Mouse (Mus musculus): ENCODE measurements at regions not wholly inside any gene's neighbourhood (a gene's known extent, or its start where the extent isn't known, plus 50 kb on each side); places are given as distances from the start of the nearest gene placed in this dataset.

GRCm38 (mm10) chr4:148384251-148385230, 60.0 kb downstream of the Ubiad1 start:
- DNase-seq (ENCODE audit: low spot score in 2 of 2) = peak; percentile 92 to 95

- DNase-seq (ENCODE audit: low spot score in 2 of 2) = no peak
These were observed 64.0 kb downstream of the Ubiad1 start for GRCm38 (mm10) chr4:148380562-148380961.

GRCm38 (mm10) chr4:148378491-148378890, 66.1 kb downstream of the Ubiad1 start:
- no peak for DNase-seq (ENCODE audit: low spot score in 2 of 2)

GRCm38 (mm10) chr4:148377368-148377767, 67.2 kb downstream of the Ubiad1 start:
- DNase-seq (ENCODE audit: low spot score in 2 of 2) = no peak

GRCm38 (mm10) chr4:148376439-148376838, 68.1 kb downstream of the Ubiad1 start:
- DNase-seq (ENCODE audit: low spot score in 2 of 2) = no peak

- DNase-seq (ENCODE audit: low spot score in 2 of 2) = no peak
These were observed 73.1 kb downstream of the Ubiad1 start for GRCm38 (mm10) chr4:148371489-148371888.

- no peak for DNase-seq (ENCODE audit: low spot score in 2 of 2)
These were observed 76.9 kb downstream of the Ubiad1 start for GRCm38 (mm10) chr4:148367671-148368070.

- no peak for DNase-seq (ENCODE audit: low spot score in 2 of 2)
These were observed 78.0 kb upstream of the Disp3 start for GRCm38 (mm10) chr4:148365804-148366203.

GRCm38 (mm10) chr4:148363366-148364121, 75.8 kb upstream of the Disp3 start:
- no peak for DNase-seq (ENCODE audit: low spot score in 2 of 2)

GRCm38 (mm10) chr4:148360931-148361330, 73.2 kb upstream of the Disp3 start:
- peak; percentile 81 to 88 for DNase-seq (ENCODE audit: low spot score in 2 of 2)

GRCm38 (mm10) chr4:148358336-148358735, 70.6 kb upstream of the Disp3 start:
- DNase-seq (ENCODE audit: low spot score in 2 of 2) = no peak

GRCm38 (mm10) chr4:148357221-148357621, 69.5 kb upstream of the Disp3 start:
- DNase-seq (ENCODE audit: low spot score in 2 of 2) = peak in 1 of 2 experiments; percentile 41

GRCm38 (mm10) chr4:148356654-148357053, 68.9 kb upstream of the Disp3 start:
- peak; percentile 62 to 74 for DNase-seq (ENCODE audit: low spot score in 2 of 2)

GRCm38 (mm10) chr4:148353969-148354368, 66.2 kb upstream of the Disp3 start:
- DNase-seq (ENCODE audit: low spot score in 2 of 2) = peak; percentile 38 to 54

- DNase-seq (ENCODE audit: low spot score in 2 of 2) = no peak
These were observed 64.9 kb upstream of the Disp3 start for GRCm38 (mm10) chr4:148352690-148353089.

- no peak for DNase-seq (ENCODE audit: low spot score in 2 of 2)
These were observed 53.9 kb upstream of the Disp3 start for GRCm38 (mm10) chr4:148341531-148342157.

GRCm38 (mm10) chr4:148340342-148340741, 52.6 kb upstream of the Disp3 start:
- no peak for DNase-seq (ENCODE audit: low spot score in 2 of 2)

- peak; percentile 69 to 72 for DNase-seq (ENCODE audit: low spot score in 2 of 2)
These were observed 50.4 kb upstream of the Disp3 start for GRCm38 (mm10) chr4:148337890-148338880.

All from right cerebral cortex, postnatal 10 days (tissue).